Mouse (Mus musculus): ENCODE measurements around the gene Fsip1. TPM values are rescaled to one million over a fixed set of nuclear protein-coding genes. Genes with fewer than 3 reads are reported as not detected.

The Fsip1 gene
- polyA plus RNA-seq, 1 experiment from 2014 or later = 0.19 TPM

GRCm38 (mm10) chr2:118248016-118248415 is 8.8 kb downstream of the Fsip1 start:
- Histone ChIP-seq H3K4me1 (replicated peaks) (no peaks in the 10 kb centered on the region), H3K9me3 (no peaks in the 10 kb centered on the region), H3K27me3 (replicated peaks) (no peaks in the 10 kb centered on the region), H3K4me3 (replicated peaks) (no peak overlapping the region), H3K9ac (no peak overlapping the region), H3K4me2 (replicated peaks) (no peak overlapping the region), H3K27ac (no peak overlapping the region), H3K36me3 (no peaks in the 10 kb centered on the region)
- 41% methylated on average over 2 of the region's 2 CpGs for WGBS
- ATAC-seq = no peak

DNA sequence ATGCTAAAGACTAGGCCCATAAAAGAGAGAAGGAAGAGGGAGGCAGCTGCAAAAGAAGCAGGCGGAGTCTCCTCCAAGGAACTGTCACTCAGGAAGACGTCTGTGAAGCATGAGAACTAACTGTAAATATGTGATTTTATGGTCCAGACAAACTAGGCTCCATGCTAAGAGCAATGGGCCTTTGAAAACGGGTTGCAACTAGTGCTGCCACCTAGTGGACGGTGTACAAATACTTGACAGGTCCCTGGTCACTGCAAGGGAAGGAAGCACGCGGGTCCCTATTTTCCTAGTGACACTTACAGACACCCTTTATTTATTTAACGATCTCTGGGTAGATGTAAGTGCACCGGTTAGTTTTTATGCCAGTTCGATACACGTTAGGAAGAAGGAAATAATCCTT is 10.9 kb downstream of the Fsip1 start:
- H3K9me3 ChIP-seq = no peaks in the 10 kb centered on the region
- no peak overlapping the region for H3K27ac ChIP-seq
- no peak overlapping the region for H3K9ac ChIP-seq
- no peaks in the 10 kb centered on the region for H3K36me3 ChIP-seq
- H3K4me2 ChIP-seq (replicated peaks) = no peak overlapping the region
- no peak overlapping the region for H3K4me3 ChIP-seq (replicated peaks)
- WGBS = 14% methylated on average over 10 of the region's 10 CpGs
- no peaks in the 10 kb centered on the region for H3K27me3 ChIP-seq (replicated peaks)
- H3K4me1 ChIP-seq (replicated peaks) = no peaks in the 10 kb centered on the region
- ATAC-seq = peak; percentile 66; the same call in 1 of the 2 replicates

DNA sequence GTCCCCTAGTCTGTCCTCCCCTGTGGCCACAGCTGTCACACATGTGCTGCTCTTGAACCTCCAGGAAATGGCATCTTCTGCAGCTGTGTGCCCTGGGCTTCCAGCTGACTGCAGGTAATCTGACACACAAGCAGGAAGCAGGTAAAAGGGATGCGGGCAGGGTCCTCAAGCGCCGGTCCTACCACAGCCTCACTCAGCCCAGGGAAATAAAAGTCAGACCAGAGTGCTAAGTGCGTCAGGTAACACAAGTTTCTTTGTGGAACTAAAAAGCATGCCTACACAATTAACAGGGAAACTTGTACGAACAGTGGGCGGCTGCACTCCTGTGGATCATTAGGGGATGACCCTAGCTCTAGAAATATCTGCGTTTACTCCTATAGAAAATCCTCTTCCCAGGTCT is 20.6 kb downstream of the Fsip1 start:
- no peaks in the 10 kb centered on the region for H3K36me3 ChIP-seq
- no peak overlapping the region for H3K4me2 ChIP-seq (replicated peaks)
- H3K9ac ChIP-seq = no peak overlapping the region
- WGBS = 85% methylated on average over 7 of the region's 7 CpGs
- no peaks in the 10 kb centered on the region for H3K27me3 ChIP-seq (replicated peaks)
- H3K4me3 ChIP-seq (replicated peaks) = no peak overlapping the region
- H3K4me1 ChIP-seq (replicated peaks) = no peaks in the 10 kb centered on the region
- H3K9me3 ChIP-seq = no peaks in the 10 kb centered on the region
- H3K27ac ChIP-seq = no peak overlapping the region
- ATAC-seq = no peak

GRCm38 (mm10) chr2:118235614-118236013 is 21.2 kb downstream of the Fsip1 start:
- no peaks in the 10 kb centered on the region for H3K36me3 ChIP-seq
- H3K9ac ChIP-seq = no peak overlapping the region
- no peak for ATAC-seq
- no peak overlapping the region for H3K4me2 ChIP-seq (replicated peaks)
- no peaks in the 10 kb centered on the region for H3K9me3 ChIP-seq
- 85% methylated on average over 3 of the region's 3 CpGs for WGBS
- no peak overlapping the region for H3K27ac ChIP-seq
- H3K27me3 ChIP-seq (replicated peaks) = no peaks in the 10 kb centered on the region
- H3K4me1 ChIP-seq (replicated peaks) = no peaks in the 10 kb centered on the region
- H3K4me3 ChIP-seq (replicated peaks) = no peak overlapping the region

- H3K4me3 ChIP-seq (replicated peaks) = no peak overlapping the region
- no peak overlapping the region for H3K9ac ChIP-seq
- no peaks in the 10 kb centered on the region for H3K36me3 ChIP-seq
- no peak overlapping the region for H3K4me2 ChIP-seq (replicated peaks)
- no peaks in the 10 kb centered on the region for H3K4me1 ChIP-seq (replicated peaks)
- no peaks in the 10 kb centered on the region for H3K9me3 ChIP-seq
- no peaks in the 10 kb centered on the region for H3K27me3 ChIP-seq (replicated peaks)
- ATAC-seq = no peak
- no peak overlapping the region for H3K27ac ChIP-seq
- WGBS = 59% methylated on average over 3 of the region's 3 CpGs
Measured at GRCm38 (mm10) chr2:118230544-118230943, 26.2 kb downstream of the Fsip1 start.

DNA sequence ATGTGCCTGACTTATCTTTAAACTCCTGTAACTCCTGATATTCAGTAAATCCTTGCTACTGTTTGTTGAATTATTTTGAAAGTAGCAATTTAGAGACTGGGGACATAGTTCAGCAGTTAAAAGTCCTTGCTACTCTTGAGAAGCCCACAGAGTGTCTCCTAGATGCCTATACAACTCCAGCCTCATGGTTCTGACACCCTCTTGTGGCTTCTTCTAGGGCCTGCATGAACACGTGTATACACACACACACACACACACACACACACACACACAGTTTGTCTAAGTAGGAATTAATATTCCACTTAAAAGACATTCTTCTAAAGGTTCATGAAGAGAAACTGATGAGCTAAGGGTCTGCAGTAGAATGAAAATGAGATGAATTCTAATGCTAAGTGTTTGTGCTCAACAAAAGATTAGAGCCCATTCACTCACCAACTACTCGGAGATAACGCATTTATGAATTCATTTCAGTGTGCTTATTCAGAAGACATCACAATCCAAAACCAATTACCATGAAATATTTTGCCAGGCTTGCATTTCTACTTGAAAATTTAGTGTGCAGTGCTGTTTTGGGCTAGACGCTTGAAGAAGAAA is 28.2 kb downstream of the Fsip1 start:
- Histone ChIP-seq H3K36me3 (no peaks in the 10 kb centered on the region), H3K4me3 (replicated peaks) (no peak overlapping the region), H3K27me3 (replicated peaks) (no peaks in the 10 kb centered on the region), H3K9me3 (no peaks in the 10 kb centered on the region), H3K4me1 (replicated peaks) (no peaks in the 10 kb centered on the region), H3K27ac (no peak overlapping the region), H3K4me2 (replicated peaks) (no peak overlapping the region), H3K9ac (no peak overlapping the region)
- ATAC-seq = no peak
- 85% methylated on average over 4 of the region's 4 CpGs for WGBS

GRCm38 (mm10) chr2:118225316-118226041 is 31.3 kb downstream of the Fsip1 start:
- Histone ChIP-seq H3K36me3 (no peaks in the 10 kb centered on the region), H3K9ac (no peak overlapping the region), H3K27me3 (replicated peaks) (no peaks in the 10 kb centered on the region), H3K9me3 (no peaks in the 10 kb centered on the region), H3K4me3 (replicated peaks) (no peak overlapping the region), H3K4me1 (replicated peaks) (no peaks in the 10 kb centered on the region), H3K27ac (no peak overlapping the region), H3K4me2 (replicated peaks) (no peak overlapping the region)
- WGBS = 81% methylated on average over 10 of the region's 10 CpGs
- ATAC-seq = no peak

GRCm38 (mm10) chr2:118217993-118218595 is 38.7 kb downstream of the Fsip1 start:
- Histone ChIP-seq H3K36me3 (no peaks in the 10 kb centered on the region), H3K4me1 (replicated peaks) (no peaks in the 10 kb centered on the region), H3K4me2 (replicated peaks) (no peak overlapping the region), H3K27ac (no peak overlapping the region), H3K27me3 (replicated peaks) (no peaks in the 10 kb centered on the region), H3K9me3 (no peaks in the 10 kb centered on the region), H3K4me3 (replicated peaks) (no peak overlapping the region), H3K9ac (no peak overlapping the region)
- WGBS = 42% methylated on average over 4 of the region's 4 CpGs
- ATAC-seq = no peak

GRCm38 (mm10) chr2:118209712-118210111 is 47.1 kb downstream of the Fsip1 start:
- Histone ChIP-seq H3K27ac (no peak overlapping the region), H3K4me2 (replicated peaks) (no peak overlapping the region), H3K4me3 (replicated peaks) (no peak overlapping the region), H3K27me3 (replicated peaks) (no peaks in the 10 kb centered on the region), H3K9ac (no peak overlapping the region), H3K4me1 (replicated peaks) (no peaks in the 10 kb centered on the region), H3K9me3 (no peaks in the 10 kb centered on the region), H3K36me3 (no peaks in the 10 kb centered on the region)
- 74% methylated on average over 5 of the region's 5 CpGs for WGBS
- ATAC-seq = no peak

GRCm38 (mm10) chr2:118208651-118209050 is 48.1 kb downstream of the Fsip1 start:
- no peaks in the 10 kb centered on the region for H3K9me3 ChIP-seq
- no peak for ATAC-seq
- H3K27ac ChIP-seq = no peak overlapping the region
- H3K27me3 ChIP-seq (replicated peaks) = no peaks in the 10 kb centered on the region
- H3K4me3 ChIP-seq (replicated peaks) = no peak overlapping the region
- no peak overlapping the region for H3K4me2 ChIP-seq (replicated peaks)
- H3K9ac ChIP-seq = no peak overlapping the region
- 45% methylated on average over 5 of the region's 5 CpGs for WGBS
- H3K36me3 ChIP-seq = no peaks in the 10 kb centered on the region
- H3K4me1 ChIP-seq (replicated peaks) = no peaks in the 10 kb centered on the region

DNA sequence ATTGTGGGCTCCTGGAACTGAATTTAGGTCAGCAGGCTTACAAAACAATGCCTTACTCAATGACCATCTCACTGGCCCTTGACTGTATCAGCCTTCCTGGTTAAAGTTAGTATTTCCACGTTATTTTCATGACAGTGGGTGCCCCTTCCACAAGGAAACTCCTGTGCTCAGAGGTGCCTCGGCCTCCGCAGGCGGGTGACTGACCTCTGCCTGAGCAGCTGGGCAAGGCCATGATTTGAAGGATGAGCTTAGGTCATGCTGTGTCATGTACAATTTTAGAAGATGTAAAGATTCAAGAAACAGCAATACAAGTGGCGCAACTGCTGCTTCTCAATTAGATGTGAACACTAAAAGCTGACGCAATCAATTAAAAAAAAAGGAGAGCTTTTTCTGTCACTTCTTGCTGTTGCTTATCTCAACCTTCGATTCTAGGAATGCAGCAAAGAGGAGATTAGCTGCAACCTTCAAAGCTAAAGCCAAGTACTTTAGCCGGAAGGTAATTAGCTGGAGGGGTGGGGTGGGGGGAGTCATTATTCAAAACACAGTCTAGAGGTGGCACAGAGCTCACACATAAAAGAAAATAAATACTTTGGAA is 50.7 kb downstream of the Fsip1 start:
- no peak for ATAC-seq
- Histone ChIP-seq H3K4me2 (replicated peaks) (no peak overlapping the region), H3K4me3 (replicated peaks) (no peak overlapping the region), H3K9me3 (no peaks in the 10 kb centered on the region), H3K27me3 (replicated peaks) (no peaks in the 10 kb centered on the region), H3K27ac (no peak overlapping the region), H3K36me3 (no peaks in the 10 kb centered on the region), H3K9ac (no peak overlapping the region), H3K4me1 (replicated peaks) (no peaks in the 10 kb centered on the region)
- 44% methylated on average over 8 of the region's 8 CpGs for WGBS

GRCm38 (mm10) chr2:118204646-118205045 is 52.1 kb downstream of the Fsip1 start:
- Histone ChIP-seq H3K4me3 (replicated peaks) (no peak overlapping the region), H3K4me1 (replicated peaks) (no peaks in the 10 kb centered on the region), H3K9ac (no peak overlapping the region), H3K27ac (no peak overlapping the region), H3K4me2 (replicated peaks) (no peak overlapping the region), H3K27me3 (replicated peaks) (no peaks in the 10 kb centered on the region), H3K9me3 (no peaks in the 10 kb centered on the region), H3K36me3 (no peaks in the 10 kb centered on the region)
- no peak for ATAC-seq
- 72% methylated on average over 4 of the region's 4 CpGs for WGBS

Data from intestine, embryonic 15.5 days (tissue).